Mouse (Mus musculus) left cerebral cortex, postnatal 14 days (tissue): ENCODE results near the gene Gng7. TPM values are rescaled to one million over a fixed set of nuclear protein-coding genes. Genes with fewer than 3 reads are reported as not detected.

Experiments
- DNase-seq, 2 experiments: peaks; one replicate each; pipeline ENCODE4 v3.0.0; 2021 to 2022; ENCODE audit warnings: low spot score in 2 of 2, mixed read lengths in 1 of 2
- intact Hi-C: fragments of 180-260 bp; cut with DNase I; formaldehyde crosslinking; loops from one replicate; pipeline ENCODE4 v1.15.1; 2025
- total RNA-seq, 2 experiments: library from RNA; stranded (reverse); gene quantifications; 2 replicates each; pipeline ENCODE4 v1.2.3; 2021

Gng7 gene
- total RNA-seq, 2 experiments from 2014 or later: 120 to 135 TPM

DNA sequence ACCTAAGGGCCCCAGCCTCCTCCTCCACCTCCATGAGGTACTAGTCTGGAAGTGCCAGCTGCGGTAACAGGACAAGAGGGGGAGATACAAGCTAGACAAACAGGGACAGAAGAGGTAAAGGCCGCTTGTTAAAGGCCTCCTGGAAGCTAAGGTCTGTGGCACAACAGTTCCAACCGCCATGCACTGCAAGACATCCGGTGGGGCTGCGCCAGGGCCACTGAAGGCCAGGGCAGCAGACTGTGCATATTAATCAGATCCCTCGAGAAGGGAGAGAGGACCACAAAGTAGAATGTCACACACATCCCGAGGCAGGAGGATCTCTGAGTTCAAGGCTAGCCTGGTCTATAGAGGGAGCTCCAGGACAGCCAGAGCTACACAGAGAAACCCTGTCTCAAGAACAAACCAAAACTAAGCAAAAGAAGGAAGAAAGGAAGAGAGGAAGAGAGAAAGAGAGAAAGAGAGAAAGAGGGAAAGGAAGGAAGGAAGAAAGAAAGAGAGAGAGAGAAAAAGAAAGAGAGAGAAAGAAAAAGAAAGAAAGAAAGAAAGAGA, 33.1 kb downstream of the Gng7 start:
- no peak for DNase-seq

DNA sequence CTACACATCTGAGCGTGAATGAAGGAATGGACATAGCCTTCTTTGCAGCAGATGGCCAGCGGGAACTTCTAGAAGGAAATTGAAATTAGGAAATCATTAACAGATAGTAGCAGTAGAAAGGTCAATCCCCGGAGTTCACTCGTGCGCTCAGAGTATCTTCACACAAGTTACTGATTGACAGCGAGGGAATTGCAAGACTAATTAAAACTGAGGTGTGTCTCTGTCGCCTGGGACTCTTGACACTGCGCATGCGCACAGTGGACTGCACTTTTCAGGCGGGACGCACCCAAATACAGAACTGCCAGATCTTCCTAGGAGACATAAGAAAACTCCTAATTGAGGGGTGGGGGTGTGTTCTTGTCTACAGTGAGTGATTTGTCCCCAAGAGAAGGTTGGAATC, 39.3 kb downstream of the Gng7 start:
- DNase-seq: no peak
- intact Hi-C loops: no loop called here

More for the DNA sequence above, 33.1 kb downstream of the Gng7 start:
- intact Hi-C loops: no loop called here

DNA sequence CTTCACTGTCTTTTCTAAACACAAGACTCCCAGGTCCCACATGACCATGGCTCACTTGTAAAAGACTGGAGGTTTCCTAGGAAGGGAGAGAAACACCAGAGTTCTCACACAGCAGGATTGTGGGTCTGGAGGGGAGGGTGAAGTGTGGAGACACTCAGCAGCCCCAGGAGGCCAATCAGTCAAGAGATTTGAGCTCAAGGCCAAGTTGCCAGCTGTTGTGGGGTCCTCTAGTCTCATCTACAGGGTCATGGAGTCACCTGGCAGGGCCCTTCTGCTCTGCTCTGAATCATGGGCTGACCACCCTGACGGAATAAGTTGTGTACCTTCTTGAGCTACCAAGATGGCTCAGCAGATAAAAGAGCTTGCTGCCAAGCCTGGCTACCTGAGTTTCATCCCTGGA, 41.0 kb downstream of the Gng7 start:
- intact Hi-C loops: no loop called here
- no peak for DNase-seq

DNA sequence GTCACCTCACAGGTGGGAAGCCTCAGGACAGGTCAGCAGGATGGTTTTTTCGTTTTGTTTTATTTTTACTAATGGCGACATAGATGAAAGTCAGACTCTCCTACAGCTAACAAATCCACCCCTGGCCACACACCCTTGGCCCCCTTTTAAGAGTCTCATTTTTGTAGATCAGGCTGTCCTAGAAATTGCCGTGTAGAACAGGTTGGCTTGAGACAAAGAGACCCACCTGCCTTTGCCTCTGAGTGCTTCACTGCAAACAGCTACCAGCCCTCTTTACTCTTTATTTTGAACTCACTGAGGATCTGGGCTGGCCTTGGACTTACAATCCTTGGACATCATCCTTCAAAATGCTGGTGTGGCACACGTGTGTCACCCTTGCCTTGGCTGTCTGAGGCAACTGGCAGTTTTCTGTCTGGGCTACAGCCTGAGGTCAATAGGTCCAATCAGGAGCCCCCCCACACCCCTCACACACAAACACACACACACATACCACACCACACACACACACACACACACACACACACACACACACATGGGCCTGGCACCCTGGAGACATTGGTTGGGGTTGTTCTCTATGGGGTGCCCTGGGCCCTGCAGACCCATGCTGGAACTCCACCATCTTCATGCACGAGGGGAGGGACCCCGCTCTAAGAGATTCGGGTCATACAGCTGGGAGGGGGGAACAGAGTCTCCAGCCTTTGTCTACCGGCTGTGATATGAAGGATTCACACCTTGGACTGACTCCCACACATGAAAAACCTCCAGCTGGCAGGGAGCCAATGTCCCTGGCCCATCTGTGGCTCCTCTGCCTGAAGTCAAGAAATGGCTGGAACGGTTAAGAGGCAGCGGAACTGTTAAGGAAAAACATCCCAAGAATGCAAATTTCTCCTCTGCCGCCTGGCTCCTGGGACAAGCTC, 42.4 kb downstream of the Gng7 start:
- intact Hi-C loops: no loop called here
- DNase-seq: no peak

DNA sequence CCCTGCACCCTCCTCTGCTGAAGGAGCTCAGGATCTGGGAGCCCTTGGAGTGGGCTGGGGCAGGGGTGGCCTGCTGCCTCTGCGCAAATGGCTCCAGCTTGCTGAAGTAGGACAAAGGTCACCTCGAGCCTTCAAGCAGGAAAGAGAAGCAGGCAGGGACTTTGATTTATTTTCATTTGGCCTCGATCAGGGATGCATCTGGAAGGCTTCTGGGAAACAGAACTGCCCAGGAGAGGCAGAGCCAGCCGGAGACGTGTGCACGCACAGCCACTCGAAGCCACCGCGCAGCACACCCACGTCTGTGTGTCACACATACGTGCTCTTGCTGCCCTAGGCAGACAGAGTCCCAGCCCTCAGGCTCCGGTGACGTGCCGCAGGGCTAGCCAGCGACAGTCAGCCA, 43.2 kb downstream of the Gng7 start:
- intact Hi-C loops: no loop called here
- no peak for DNase-seq

DNA sequence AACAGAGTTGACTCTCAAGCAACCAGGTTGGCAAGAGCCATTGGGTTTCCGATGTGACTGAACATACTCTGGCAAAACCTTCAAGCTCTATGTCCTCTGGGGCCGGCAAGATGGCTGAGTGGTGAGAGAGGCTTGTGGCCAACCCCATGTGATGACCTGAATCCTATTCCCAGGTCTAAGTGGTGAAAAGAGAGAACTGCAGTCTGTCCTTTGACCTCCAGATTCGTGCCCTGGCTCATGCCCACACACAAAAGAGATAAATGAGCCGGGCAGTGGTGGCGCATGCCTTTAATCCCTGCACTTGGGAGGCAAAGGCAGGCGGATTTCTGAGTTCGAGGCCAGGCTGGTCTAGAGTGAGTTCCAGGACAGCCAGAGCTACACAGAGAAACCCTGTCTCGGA, 44.6 kb downstream of the Gng7 start:
- DNase-seq: no peak
- intact Hi-C loops: no loop called here

DNA sequence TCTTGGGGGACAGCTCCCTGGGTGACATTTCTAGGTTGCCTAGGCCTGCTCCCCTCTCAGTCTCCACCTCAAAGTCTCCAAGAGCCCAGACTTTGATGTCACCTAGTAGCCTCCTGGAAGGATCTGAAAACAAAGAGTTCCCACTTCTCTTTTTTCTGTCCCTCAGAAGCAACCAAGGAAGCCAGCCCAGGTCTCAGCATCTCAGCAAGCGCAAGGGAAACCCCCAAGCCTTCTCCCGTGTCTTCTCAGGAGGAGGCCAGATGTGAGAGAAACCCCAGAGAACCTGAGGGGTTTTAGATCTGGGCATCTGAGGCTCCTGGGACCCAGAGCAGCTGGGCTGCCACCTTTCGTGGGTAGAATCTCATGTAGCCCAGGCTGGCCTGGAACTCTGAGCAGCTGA, 45.4 kb downstream of the Gng7 start:
- no peak for DNase-seq
- intact Hi-C loops: no loop called here

DNA sequence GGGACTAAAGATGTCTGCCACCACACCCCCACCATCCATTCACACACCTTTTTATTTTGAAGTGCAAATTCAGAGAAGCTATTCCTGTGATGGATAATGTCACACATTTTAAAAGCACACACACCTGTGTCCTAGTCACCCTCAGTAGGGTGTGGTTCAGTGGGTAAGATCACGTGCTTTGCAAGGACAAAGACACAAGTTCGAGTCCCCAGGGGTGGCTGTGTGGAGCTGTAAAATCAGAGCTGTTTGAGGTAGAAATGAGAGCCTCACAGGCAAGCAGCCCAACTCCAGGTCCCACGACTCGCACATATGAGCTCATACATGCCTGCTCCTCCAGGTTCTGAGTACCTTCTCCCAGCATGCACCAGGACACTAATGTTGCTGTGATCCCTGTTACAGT, 46.6 kb downstream of the Gng7 start:
- no peak for DNase-seq
- intact Hi-C loops: no loop called here

DNA sequence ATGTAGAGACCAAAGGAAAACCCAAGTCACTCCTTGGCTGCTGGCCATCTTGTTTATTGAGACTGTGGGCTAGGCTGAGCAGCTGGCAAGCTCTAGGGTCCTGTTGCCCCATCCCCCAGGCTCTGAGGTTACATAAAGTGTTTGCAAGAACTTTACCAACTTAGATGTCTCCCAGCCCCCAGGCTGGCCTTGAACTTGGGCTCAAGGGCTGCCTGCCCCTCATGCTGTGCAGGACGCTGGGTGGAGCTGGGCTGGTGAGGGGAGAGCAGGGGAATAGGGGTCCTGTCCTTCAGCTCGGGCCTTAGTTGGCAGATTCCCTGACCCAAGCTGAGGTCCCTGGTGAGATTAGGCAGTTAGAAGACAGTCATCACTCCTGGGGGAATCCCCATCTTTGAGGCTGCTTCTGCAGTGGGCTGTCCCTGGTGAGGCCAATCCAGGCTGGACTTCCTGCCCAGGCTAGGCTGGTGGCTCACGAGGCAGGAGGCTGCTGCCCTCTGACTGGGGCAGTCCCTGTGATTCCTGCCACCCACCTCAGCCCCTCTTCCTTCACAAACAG, 47.6 kb downstream of the Gng7 start:
- intact Hi-C loops: no loop called here
- DNase-seq: no peak

DNA sequence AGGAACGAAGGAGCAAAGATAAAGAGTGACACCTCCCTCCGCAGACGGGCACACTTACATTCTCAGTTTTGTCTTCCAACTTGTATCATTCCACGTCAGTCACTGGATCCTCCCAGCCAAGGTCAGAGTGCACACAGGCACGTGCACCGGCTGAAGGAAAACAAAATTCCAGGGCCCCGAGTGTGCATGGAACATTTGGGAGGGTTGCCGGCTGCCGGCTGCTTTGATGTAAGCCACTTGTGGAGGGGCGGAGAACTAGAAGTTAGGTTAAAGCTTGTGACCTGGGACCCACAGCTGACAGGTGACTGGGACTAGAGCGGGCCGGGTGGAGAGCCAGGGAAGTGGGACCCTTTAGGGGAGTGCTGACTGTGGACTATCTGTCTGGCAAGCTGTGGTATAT, 48.4 kb downstream of the Gng7 start:
- DNase-seq: no peak
- intact Hi-C loops: no loop called here

DNA sequence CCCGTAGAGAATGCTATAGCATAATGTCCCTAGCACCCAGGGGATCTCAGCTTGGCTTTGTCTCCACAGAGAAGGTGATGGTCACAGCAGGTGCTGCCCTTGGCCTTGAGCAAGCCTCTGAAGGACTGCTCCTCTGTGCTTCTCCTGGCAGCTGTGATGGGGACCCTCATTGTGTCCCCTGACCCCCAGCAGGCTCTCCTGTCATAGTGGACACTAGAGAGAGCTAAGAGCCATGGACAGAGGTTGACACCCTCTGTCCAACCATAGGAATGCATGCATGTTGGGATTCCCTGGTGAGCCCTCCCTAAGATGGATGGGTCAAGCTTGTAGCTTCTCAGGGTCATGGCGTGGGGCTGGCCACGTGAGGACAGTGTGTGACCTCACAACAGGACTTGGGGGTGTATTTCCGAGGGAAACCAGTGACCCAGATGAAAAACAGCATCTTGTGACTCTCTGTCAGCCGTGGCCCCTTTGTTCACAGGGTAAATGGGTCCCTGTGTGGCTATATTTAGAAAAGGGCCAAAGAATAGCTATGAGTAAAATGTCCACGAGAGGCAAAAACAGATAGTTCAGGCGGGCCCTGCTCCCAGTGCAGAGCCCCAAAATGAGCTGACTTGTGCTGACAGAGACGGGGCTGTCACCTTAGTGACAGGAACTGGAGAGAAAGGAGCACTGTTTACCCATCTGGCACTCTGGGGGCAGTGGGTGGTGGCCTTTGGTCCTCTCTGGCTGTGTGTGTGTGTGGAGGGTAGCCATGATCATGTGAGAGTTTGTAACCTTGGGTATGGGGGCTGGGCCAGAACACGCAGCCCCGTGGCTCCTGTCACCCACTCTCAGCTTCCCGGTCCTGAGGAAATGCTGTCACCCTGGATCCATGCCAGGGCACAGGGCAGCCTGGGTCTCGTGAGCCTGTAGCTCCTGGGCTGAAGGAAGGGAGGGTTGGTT, 51.4 kb downstream of the Gng7 start:
- intact Hi-C loops: no loop called here

DNA sequence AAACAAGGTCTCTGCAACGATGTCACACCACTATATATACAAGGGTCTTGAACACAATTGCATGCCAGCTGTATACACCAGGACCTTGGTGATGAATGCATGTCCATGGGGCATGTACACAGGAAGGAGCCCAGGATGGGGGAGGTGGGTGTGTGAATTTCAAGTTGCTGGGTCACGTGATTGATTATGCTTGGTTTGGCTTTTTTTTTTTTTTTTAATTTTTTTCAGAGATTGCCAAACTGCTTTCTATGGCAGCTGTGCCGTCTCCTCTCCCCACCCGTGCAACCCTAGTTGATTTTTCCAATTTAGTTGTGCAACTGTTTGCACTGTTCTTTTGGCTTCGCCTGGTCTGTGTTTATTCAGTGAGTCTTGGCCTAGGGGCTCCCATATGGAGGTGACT, 52.2 kb downstream of the Gng7 start:
- intact Hi-C loops: no loop called here
- DNase-seq: no peak

More for the DNA sequence above, 51.4 kb downstream of the Gng7 start:
- no peak for DNase-seq

DNA sequence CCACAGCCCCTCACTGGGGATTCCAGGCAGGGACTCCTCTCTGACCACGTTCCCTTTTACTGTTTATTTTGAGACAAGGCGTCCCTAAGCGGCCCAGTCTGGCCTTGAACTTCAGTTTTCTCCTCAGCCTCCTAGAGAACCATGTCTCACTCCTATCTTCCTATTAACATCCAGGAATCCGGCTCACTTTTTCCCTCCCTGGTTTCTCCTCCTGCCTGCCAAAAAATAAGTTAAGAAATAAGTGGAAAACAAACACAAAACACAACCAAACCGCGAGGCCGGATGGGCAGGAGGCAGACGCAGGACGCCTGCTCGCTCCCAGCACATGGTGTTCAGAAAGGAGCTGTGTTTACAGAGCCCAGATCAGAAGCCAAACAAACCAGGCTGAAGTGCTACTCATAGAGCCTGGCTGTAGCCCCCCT, 52.7 kb downstream of the Gng7 start:
- no peak for DNase-seq
- intact Hi-C loops: no loop called here

DNA sequence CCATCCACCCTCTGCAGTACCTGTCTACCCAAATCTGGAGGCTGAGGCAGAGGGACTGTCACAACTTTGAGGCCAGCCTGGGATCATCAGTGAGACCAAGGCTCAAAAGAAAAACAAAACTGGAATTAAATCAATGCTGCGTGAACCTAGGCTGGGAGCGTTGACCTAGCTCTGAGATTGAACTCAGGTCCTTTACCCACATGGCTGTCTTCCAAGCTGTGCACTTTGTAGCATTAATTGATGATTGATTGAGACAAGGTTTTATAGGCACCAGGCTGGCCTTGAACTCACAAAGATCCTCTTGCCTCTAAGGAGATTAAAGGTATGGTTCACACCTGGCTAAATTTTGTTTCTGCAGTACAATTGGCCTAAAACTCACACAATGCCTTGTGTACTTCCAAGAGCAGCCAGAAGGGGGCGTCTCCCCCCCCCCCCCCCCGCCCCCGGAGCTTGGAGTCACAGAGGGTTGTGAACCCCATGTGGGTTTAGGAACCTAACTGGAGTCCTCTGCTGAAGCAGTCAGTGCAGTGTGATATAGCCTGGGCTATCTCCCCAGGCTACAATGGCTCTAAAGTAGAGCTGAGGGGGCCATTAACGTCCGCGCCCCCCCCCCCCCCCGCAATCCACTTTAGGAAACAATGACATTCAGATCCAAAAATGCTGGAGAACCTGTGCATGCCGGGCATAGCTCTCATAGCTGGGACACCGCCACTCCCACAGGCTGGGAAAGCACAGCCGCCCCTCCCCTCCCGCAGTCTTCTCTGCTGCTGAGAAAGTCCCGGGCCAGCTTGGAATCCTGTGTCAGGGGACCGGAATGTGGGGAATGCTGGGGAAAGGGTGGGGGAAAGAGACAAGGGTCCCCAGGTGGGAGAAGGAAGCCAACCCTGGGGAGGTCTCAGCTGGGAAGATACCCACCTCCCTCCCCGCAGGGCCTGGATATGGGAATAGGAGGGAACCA, 53.9 kb downstream of the Gng7 start:
- intact Hi-C loops: no loop called here

DNA sequence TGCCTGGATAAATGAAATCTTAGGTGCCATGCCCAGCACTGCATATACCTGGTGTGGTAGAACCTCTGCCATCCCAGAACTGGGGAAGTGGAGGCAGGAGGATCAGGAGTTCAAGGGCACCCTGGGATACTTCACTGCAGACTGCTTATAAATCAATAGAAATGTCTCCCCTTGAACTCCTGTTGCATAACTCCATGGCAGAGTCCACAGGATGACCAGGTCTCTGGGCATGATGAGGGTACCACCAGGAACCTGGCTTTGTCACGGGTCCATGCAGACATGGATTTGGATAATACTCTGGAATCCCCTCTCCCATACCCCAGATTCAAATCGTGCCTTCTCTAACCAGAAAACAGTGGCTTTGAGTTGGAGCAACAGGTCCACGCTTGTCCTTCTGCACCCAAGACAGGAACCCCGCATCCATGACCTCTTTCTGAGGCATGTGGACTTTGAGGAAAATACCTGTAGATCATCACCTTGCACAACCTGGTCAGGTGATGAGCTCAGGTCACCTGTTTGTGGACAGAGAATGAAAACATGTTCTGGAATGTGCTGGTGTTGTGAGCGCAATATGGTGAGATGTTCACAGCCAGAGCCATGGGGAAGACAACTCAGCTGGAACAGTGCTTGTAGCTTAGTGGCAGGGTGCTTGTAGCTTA, 55.6 kb downstream of the Gng7 start:
- intact Hi-C loops: no loop called here
- DNase-seq: no peak

More for the DNA sequence above, 53.9 kb downstream of the Gng7 start:
- DNase-seq: no peak

DNA sequence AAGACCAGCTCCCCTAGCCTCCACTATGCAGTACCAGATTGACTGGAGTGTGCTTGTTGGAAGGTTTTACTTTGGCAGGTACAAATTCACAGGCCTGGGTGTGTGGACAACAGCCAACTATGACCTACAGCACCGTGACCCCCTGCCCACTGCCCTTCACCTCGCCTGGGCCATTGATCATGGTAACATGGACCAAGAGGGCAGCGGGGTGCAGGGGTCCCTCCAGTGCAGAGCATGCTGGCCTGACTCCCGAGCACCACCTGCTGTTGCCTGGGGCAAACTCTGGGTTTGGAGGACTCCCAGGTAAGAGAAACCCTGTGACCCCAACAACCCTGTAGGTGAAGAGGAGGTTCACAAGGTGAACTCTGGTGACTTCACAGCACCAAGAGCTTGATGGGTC, 57.0 kb downstream of the Gng7 start:
- intact Hi-C loops: no loop called here
- DNase-seq: no peak

DNA sequence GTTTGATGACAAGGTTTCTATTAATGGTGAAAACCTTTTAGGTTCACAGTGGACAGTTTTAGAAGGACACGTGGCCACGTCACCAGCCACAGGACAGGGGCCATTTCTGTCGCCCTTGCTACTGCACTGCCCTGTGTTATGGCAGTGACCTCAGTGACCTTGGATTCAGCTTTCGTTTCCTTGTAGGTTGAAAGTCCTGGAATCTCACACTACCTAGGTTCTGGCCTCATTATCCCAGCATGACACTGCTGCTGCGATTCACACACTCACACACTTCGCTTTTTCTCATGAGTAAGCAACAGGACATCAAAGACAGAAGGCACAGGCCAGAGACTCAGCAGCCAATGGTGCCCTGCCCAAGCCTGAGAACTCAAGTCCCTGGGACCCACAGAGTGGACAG, 57.8 kb downstream of the Gng7 start:
- intact Hi-C loops: no loop called here
- DNase-seq: no peak

DNA sequence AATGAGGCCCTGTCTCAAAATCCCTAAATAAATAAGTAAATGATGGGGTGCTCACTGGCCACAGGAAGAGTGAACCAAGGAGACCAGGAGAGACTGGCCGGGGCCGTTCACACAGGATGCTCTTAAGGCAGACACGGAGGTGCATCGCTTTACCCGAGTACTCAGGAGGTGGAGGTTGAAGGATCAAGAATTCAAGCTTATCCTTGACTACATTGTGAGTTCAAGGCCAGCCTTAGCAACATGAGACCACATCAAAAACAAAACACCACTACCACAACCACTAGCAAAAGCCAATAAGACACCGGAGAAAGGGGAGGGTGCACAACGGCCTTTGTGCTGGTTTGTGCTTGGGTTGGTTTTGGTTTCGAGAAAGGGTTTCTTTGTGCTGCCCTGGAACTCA, 58.4 kb downstream of the Gng7 start:
- DNase-seq: no peak
- intact Hi-C loops: no loop called here
